Mouse (Mus musculus): ENCODE data around the gene Grin1.

GRCm38 (mm10) chr2:25359848-25360247 lies 40.9 kb upstream of the Grin1 start:
- TF ChIP-seq POLR2A (IDR thresholded peaks at IDR 0.05; ENCODE audit: insufficient read depth, low read depth, low read length) (no peak), CTCF (IDR thresholded peaks at IDR 0.05; ENCODE audit: insufficient read depth, low read depth, low read length) (no peak)

All from olfactory bulb, adult 2 months (tissue).